Mouse (Mus musculus) ES-E14 (cell line): Measurements from ENCODE around the gene Hoxb3. TPM values are rescaled to one million over a fixed set of nuclear protein-coding genes. Genes with fewer than 3 reads are reported as not detected.

Experiments used
- DNase-seq: peaks from one replicate; pipeline ENCODE4 v3.0.0-alpha.2; 2013; ENCODE audit warnings: low read depth, low spot score
- H3K27ac ChIP-seq: 2 replicates; pipeline ENCODE4 v1.5.1; 2012; ENCODE audit warnings: low read depth, mild to moderate bottlenecking, low read length, moderate library complexity, mixed read lengths; ENCODE audit not compliant: poor library complexity, insufficient read depth, severe bottlenecking
- H3K36me3 ChIP-seq: 2 replicates; pipeline ENCODE4 v1.6.1; 2012; ENCODE audit warnings: mild to moderate bottlenecking, low read length, moderate library complexity, mixed read lengths; ENCODE audit not compliant: control insufficient read depth, poor library complexity, insufficient read depth, severe bottlenecking
- H3K4me1 ChIP-seq, 2 experiments: fragments of 150-350 bp in 1 of 2; sonication (generic) in 1 of 2; 2 replicates each; pipeline ENCODE4 v1.6.1; 2012; ENCODE audit warnings: low read length in 2 of 2, mild to moderate bottlenecking in 1 of 2, mixed read lengths in 1 of 2; ENCODE audit not compliant: control insufficient read depth in 2 of 2, insufficient read depth in 2 of 2, poor library complexity in 1 of 2
- H3K4me3 ChIP-seq, 2 experiments: fragments of 150-350 bp in 1 of 2; sonication (generic) in 1 of 2; 2 replicates each; pipeline ENCODE4 v1.5.1; 2012; ENCODE audit warnings: low read length in 2 of 2, low read depth in 1 of 2, mild to moderate bottlenecking in 1 of 2, mixed read lengths in 1 of 2; ENCODE audit not compliant: insufficient read depth in 1 of 2, poor library complexity in 1 of 2, severe bottlenecking in 1 of 2
- H3K9ac ChIP-seq: 2 replicates; pipeline ENCODE4 v1.6.1; 2012; ENCODE audit warnings: low read depth, mild to moderate bottlenecking, low read length, mixed read lengths; ENCODE audit not compliant: poor library complexity, insufficient read depth, severe bottlenecking
- H3K9me3 ChIP-seq: fragments of 150-350 bp; sonication (generic); 2 replicates; pipeline ENCODE4 v1.6.1; 2012; ENCODE audit warnings: low read depth, mild to moderate bottlenecking, low read length; ENCODE audit not compliant: control insufficient read depth, insufficient read depth
- CHD2 ChIP-seq: IDR thresholded peaks from 2 replicates; pipeline ENCODE4 v1.6.1; 2014; ENCODE audit warnings: mild to moderate bottlenecking, low read depth, low read length, inconsistent platforms
- HCFC1 ChIP-seq: IDR thresholded peaks from 2 replicates; pipeline ENCODE4 v1.6.1; 2012; ENCODE audit warnings: low read length, inconsistent platforms, borderline replicate concordance; ENCODE audit not compliant: insufficient read depth
- MAFK ChIP-seq: IDR thresholded peaks from 2 replicates; pipeline ENCODE4 v1.6.1; 2014; ENCODE audit warnings: mild to moderate bottlenecking, low read depth, low read length, inconsistent platforms; ENCODE audit not compliant: insufficient read depth
- ZC3H11A ChIP-seq: IDR thresholded peaks from 2 replicates; pipeline ENCODE4 v1.6.1; 2012; ENCODE audit warnings: low read depth, mild to moderate bottlenecking, inconsistent platforms, low read length, borderline replicate concordance
- ZNF384 ChIP-seq: IDR thresholded peaks from 2 replicates; pipeline ENCODE4 v1.6.1; 2012; ENCODE audit warnings: low read depth, low read length, inconsistent platforms
- in situ Hi-C, 2 experiments: fragments of 600-800 bp; cut with MboI; formaldehyde crosslinking; loops; one replicate each; pipeline ENCODE4 v1.15.1; 2025; ENCODE audit warnings: low sequenced_read_pairs in 2 of 2, inconsistent platforms in 1 of 2; ENCODE audit not compliant: unreplicated experiment in 2 of 2
- total RNA-seq: library from RNA; depleted of rRNA; stranded (reverse); fragments of 300-350 nt; gene quantifications from 2 replicates; pipeline ENCODE4 v1.2.3, GENCODE M21; 2012

Gene Hoxb3
- total RNA-seq, 1 experiment, result 0.54 TPM

- Histone ChIP-seq H3K9me3 (no peaks in the 10 kb centered on the region), H3K9ac (no peak overlapping the region), H3K4me1 (peaks cover 0 to 3% of the 10 kb centered on the region in 2 experiments; a peak in 2 of 4 replicates), H3K27ac (no peak overlapping the region), H3K36me3 (no peaks in the 10 kb centered on the region), H3K4me3 (no peak overlapping the region; a peak in 2 of 4 replicates)
- in situ Hi-C loops, result loop anchor here (10.0 to 25.0 kb wide), 2 partner anchors 56 to 563 kb away; partner anchors contain the start of gene Hoxb2 (in 1 of the 2)
- no peak for DNase-seq
- TF ChIP-seq MAFK (no peak), HCFC1 (no peak), ZC3H11A (no peak), ZNF384 (no peak), CHD2 (no peak)
These were observed 24.0 kb upstream of the Hoxb3 start for GRCm38 (mm10) chr11:96298895-96299667.

GRCm38 (mm10) chr11:96299781-96300180, 23.3 kb upstream of the Hoxb3 start:
- H3K9ac ChIP-seq, result no peak overlapping the region
- TF ChIP-seq CHD2, result no peak
- no peak for TF ChIP-seq HCFC1
- H3K9me3 ChIP-seq, result no peaks in the 10 kb centered on the region
- no peaks in the 10 kb centered on the region for H3K36me3 ChIP-seq
- DNase-seq, result no peak
- no peak overlapping the region for H3K4me3 ChIP-seq
- in situ Hi-C loops, result loop anchor here (10.0 to 25.0 kb wide), 3 partner anchors 55 to 563 kb away; partner anchors contain the start of gene Hoxb2 (in 1 of the 2)
- no peak overlapping the region for H3K27ac ChIP-seq
- peaks cover 0 to 3% of the 10 kb centered on the region in 2 experiments; a peak in 2 of 4 replicates for H3K4me1 ChIP-seq

- no peak for DNase-seq
- H3K27ac ChIP-seq, result no peak overlapping the region
- in situ Hi-C loops, result loop anchor here in 1 of 2 experiments (10.0 kb wide), 1 partner anchor 254 kb away; no protein-coding TSS in a partner anchor
- H3K36me3 ChIP-seq, result no peaks in the 10 kb centered on the region
- TF ChIP-seq CHD2, result no peak
- TF ChIP-seq ZNF384, result no peak
- no peak for TF ChIP-seq HCFC1
- TF ChIP-seq MAFK, result no peak
- no peak for TF ChIP-seq ZC3H11A
- no peaks in the 10 kb centered on the region for H3K9me3 ChIP-seq
- H3K4me1 ChIP-seq, result peaks cover 0 to 3% of the 10 kb centered on the region in 2 experiments; a peak in 2 of 4 replicates
- no peak overlapping the region for H3K9ac ChIP-seq
- H3K4me3 ChIP-seq, result peak overlapping the region; percentile 12 to 35; a peak in 2 of 4 replicates
These were observed 22.6 kb upstream of the Hoxb3 start for GRCm38 (mm10) chr11:96300354-96301063.

GRCm38 (mm10) chr11:96301064-96301431, 22.1 kb upstream of the Hoxb3 start:
- TF ChIP-seq MAFK (no peak), ZNF384 (no peak), HCFC1 (no peak), CHD2 (no peak), ZC3H11A (no peak)
- Histone ChIP-seq H3K9me3 (no peaks in the 10 kb centered on the region), H3K27ac (no peak overlapping the region), H3K9ac (no peak overlapping the region), H3K4me1 (peaks cover 0 to 3% of the 10 kb centered on the region in 2 experiments; a peak in 1 of 4 replicates), H3K36me3 (no peaks in the 10 kb centered on the region), H3K4me3 (peak overlapping the region in 1 of 2 experiments; percentile 35; a peak in 1 of 4 replicates)
- in situ Hi-C loops, result loop anchor here in 1 of 2 experiments (10.0 kb wide), 1 partner anchor 254 kb away; no protein-coding TSS in a partner anchor
- DNase-seq, result no peak
